Mouse (Mus musculus) NIH3T3 (cell line): ENCODE measurements around the gene Clec4b1.
"Not testable (repeated sequence)": the region's sequence is repeated elsewhere in the genome, so short reads cannot be mapped to it uniquely, and the experiment has no call there.

ENCODE experiments used
- DNase-seq: peaks from one replicate; pipeline ENCODE4 v3.0.0-alpha.2; 2012; ENCODE audit warnings: low read depth

Gene Clec4b1

GRCm38 (mm10) chr6:123049742-123050372 lies at the start of gene Clec4b1:
Clec4b1 (plus strand) TSS chr6:123049962.
- DNase-seq = no peak

- DNase-seq = not testable (repeated sequence)
These were observed 45.1 kb upstream of the Clec4b1 start for GRCm38 (mm10) chr6:123004696-123005095.

GRCm38 (mm10) chr6:123005591-123005990 lies 44.2 kb upstream of the Clec4b1 start:
- DNase-seq = peak; percentile 48

GRCm38 (mm10) chr6:123095125-123095843 lies 45.5 kb downstream of the Clec4b1 start:
- DNase-seq = no peak

GRCm38 (mm10) chr6:123106128-123106527 lies 56.4 kb downstream of the Clec4b1 start, which contains the start of gene Clec4a2:
Clec4a2 (plus strand) TSS chr6:123106428.
- not testable (repeated sequence) for DNase-seq
